Mouse (Mus musculus): ENCODE results near the gene Lnx1.

The Lnx1 gene

DNA sequence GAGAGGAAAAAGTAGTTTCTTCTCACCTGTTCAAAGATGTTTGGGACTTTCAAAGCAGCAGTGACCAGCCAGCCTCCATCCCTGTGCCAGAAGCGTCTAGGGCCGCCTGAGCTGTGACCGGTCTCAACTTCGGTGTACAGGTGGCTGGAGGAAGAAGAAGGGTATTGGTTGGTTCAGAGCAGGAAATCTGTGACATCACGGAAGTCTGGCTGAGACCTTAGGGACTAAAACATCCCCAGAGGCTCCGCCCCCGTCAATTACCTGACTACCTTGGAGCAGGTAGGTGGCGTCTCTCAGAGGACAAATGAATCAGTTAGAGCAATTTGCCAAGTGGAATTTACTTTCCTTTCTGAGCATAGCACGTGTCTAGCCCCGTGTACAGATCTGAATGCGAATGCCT lies at the start of gene Lnx1:
Lnx1 (minus strand) TSS at position 147 of the 400 bp plus-strand sequence.
- DNase-seq (ENCODE audit: low spot score) = no peak

GRCm38 (mm10) chr5:74750501-74750900 lies 47.8 kb upstream of the Lnx1 start:
- DNase-seq (ENCODE audit: low spot score) = no peak

- DNase-seq (ENCODE audit: low spot score) = no peak
These were observed 44.8 kb upstream of the Lnx1 start for GRCm38 (mm10) chr5:74747476-74747875.

DNA sequence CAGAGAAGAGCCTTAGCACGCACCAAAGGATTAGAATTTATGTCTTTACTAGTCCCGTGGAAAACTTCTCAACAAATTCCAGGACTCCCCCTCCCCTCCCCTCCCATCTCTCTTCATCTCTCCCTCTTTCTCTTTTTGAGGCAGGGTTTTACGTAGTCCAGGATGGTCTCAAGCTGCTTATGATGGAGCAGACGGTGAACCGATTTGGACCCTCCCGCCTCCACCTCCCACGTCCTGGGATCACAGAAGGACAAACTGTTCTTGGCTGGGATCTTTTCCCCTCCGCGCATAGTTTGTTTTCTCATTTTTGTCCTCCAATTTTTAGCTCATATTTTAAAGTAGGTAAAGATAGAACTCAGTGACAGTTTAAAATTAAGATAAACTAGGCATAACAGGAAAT lies 38.2 kb upstream of the Lnx1 start:
- peak; percentile 21 for DNase-seq (ENCODE audit: low spot score)

DNA sequence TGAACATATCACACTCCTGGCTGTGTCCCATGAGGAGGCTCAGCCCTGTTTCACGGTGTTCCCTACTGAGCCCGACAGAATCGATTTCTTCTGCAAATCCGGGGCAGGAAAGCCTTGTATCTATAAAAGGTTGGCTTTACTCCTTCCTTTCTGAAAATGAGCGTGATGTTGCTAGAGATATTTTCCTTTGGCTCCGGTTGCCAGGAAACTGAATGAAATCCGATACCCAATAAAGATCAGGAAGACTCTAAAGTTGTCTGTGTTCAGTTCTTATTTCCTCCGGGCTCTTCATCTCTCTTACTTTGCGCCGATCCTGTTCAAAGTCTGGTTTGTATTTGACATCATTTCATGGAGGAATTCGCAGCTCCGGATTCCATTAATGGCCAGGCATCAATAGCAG lies 36.7 kb upstream of the Lnx1 start:
- DNase-seq (ENCODE audit: low spot score) = no peak

GRCm38 (mm10) chr5:74738312-74738711 lies 35.6 kb upstream of the Lnx1 start:
- peak; percentile 25 for DNase-seq (ENCODE audit: low spot score)

GRCm38 (mm10) chr5:74733885-74734558 lies 31.3 kb upstream of the Lnx1 start:
- no peak for DNase-seq (ENCODE audit: low spot score)

- DNase-seq (ENCODE audit: low spot score) = no peak
These were observed 29.9 kb upstream of the Lnx1 start for GRCm38 (mm10) chr5:74732613-74733012.

DNA sequence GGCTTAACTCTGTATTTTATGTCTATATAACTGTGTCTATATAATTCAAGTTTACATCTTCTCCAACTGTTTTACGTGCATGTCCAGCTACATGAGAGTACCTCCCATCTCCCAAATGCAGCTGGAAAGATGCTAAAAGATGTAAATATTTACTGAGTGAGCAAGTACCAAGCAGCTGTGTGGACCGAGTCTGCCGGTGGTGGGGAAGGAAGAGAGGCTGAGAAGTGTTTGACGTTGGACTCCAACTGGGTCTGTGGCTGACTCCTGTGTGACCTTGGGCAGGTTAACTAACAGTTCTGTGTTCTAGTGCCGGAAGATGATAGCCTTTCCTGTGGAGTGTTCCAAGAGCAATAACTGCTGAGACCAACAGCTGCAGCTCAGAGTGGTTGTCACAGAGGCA lies 27.9 kb upstream of the Lnx1 start:
- DNase-seq (ENCODE audit: low spot score) = no peak

DNA sequence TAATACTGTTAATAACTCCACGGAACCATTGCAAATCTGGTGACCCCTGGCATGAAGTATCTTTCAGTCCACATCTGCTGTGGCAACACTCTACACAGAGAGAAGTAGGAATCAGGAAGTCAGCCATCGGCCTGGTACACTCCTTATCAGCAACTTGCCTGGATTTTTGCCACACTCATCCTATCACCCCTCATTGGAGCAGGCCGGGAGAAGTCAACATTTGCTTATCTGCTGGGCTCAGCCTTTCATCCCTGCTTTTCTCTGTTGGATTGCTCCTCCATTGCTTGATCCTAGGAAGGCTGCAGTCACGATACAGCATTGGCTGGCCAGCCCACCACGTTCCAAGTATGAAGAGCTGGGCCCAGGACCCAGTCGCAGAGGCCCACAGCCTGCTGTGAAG lies 26.9 kb upstream of the Lnx1 start:
- no peak for DNase-seq (ENCODE audit: low spot score)

DNA sequence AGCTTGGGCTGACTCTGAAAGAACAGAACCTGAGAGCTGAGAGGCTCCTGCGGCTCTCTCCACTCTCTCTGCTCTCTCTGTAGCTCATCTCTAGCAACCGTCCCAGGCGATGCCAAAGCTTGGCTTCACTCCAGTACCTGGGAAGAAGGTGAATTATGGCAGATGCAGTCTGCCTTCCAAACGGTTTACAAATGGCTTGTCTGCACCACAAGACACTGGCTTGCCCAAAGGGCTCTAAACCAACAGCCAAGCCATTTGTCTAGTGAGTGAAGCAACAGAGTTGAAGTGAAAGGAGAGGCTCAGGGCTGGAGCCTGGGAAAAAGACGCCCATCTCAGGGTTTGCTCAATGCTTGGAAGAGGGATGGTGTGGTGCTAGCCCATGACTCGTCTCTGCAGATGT lies 25.5 kb upstream of the Lnx1 start:
- DNase-seq (ENCODE audit: low spot score) = no peak

DNA sequence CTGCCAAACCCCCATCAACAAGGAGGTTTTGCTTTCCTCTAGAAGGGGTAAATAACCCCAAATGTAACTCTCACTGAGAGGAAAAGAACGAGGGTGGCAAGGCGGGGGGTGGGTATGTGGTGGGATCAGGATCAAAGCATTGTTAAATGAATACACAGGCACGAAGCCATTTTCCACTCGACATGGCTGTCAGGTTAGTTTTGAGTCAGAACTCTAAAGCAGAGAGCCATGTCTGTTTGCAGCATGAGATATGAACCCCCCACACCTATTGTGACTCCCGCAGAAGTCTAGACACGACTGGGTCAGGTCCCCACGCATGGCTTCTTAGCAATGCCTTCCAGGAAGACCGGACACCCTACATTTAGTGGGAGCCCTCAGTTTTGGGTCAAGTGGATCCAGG lies 24.6 kb upstream of the Lnx1 start:
- no peak for DNase-seq (ENCODE audit: low spot score)

- DNase-seq (ENCODE audit: low spot score) = no peak
These were observed 22.8 kb upstream of the Lnx1 start for GRCm38 (mm10) chr5:74725541-74725940.

GRCm38 (mm10) chr5:74721816-74722215 lies 19.1 kb upstream of the Lnx1 start:
- DNase-seq (ENCODE audit: low spot score) = no peak

GRCm38 (mm10) chr5:74720661-74721060 lies 17.9 kb upstream of the Lnx1 start:
- DNase-seq (ENCODE audit: low spot score) = no peak

DNA sequence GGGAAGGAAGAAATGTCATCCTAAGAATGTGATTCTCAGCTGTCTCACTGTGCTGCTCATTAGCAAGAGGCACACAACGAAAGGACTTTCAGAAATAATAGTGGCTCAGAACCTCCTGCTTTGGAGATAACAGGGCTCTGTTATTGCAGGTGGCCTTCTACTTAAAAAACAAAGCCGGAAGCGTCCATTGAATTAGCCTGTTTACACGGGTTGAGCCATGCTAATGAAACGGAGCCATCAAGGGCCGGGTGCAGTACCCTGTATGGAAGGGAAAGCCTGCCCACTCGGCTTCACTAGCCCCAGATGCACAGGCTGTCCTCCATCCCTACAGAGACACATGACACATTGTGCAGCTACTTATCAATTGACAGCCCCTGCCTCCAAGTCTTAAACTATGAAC lies 13.5 kb upstream of the Lnx1 start:
- peak; percentile 38 for DNase-seq (ENCODE audit: low spot score)

DNA sequence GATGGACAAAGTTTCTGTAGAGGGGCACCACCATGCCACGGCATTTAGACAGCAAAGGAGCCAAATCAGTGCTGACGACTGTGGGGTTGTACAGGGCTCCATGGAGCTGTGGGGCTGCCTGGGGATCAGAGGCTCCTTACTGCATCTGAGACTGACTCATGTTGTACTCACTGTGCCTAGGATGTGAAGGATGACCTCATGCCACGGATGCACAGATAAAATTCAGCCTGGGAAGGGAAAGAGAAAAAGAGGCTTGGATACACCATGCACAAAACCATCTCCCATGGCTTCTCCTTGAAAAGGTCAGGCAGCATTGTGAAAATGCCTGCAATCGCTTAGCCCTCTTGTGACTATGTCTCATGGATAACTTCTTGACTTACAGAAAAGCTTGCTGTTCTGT lies 10.1 kb upstream of the Lnx1 start:
- no peak for DNase-seq (ENCODE audit: low spot score)

GRCm38 (mm10) chr5:74711988-74712387 lies 9.3 kb upstream of the Lnx1 start:
- DNase-seq (ENCODE audit: low spot score) = no peak

- DNase-seq (ENCODE audit: low spot score) = no peak
These were observed 8.3 kb upstream of the Lnx1 start for GRCm38 (mm10) chr5:74711056-74711455.

DNA sequence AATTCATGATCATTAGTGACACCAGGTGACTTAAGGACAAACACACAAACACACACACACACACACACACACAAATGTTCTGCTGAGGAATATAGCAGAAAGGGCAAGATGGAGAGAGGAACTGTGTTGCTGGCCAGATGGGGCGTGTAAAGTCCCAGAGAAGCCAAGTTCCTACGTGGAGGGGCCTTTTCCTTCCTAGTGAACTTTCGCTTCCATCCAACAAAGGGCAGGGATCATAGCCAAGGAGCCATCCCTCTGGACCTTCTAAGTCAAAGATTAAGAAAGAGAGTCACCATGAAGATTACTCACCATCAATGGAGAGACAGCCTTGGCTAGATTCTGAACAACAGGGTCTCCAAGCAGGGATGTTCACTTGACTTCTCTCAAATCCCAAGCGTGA lies 7.5 kb upstream of the Lnx1 start:
- no peak for DNase-seq (ENCODE audit: low spot score)

DNA sequence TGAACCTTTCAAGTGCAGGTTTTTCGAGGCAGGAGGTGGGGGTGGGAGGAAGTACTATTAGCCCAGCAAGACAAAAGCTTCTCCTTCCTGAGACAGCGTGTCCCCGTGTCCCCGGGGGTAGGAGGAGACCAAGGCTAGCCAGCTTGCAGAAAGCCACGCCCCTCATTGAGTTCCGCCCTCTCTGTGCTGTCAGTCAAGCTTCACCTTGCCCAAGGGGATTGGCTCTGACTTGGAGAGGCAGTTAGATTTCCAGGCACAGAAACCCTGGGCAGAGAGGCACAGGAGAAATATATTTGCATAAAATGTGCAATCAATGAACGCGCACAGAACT lies 1.7 kb upstream of the Lnx1 start:
- DNase-seq (ENCODE audit: low spot score) = peak; percentile 80

DNA sequence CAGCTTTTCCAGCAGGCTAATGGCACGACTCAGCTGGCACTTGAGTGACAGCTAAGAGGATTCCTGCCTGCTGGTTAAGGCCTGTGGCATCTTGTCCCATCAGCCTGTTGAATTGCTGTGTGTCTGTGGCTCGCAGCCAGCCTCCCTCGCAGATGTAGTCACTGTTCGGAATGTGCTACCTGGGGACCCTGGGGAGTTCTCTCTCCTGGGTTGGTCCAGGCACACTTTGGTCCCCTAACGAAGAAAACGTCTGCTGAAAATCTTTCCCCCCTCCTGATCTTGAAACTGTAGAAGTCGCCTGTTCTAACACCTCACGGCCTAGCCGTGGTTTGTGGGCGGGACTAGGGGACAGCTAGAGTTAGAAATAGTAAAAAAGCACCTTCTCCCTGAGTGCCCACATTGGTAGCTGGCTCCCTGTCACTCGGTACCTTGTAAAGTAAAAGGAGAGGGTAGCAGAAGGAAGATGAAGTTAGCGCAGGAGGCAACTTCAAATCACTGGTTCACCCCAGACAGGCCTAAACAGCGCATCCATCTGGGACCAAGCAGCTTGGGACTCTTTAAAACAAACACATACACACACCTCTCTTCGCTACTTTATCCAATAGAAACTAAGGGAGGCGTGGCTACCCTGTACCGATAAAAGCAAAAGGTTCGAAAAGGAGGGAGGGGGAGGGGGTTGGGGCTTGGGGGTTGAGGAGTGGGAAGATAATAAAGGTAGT lies 1.2 kb upstream of the Lnx1 start:
- DNase-seq (ENCODE audit: low spot score) = no peak

DNA sequence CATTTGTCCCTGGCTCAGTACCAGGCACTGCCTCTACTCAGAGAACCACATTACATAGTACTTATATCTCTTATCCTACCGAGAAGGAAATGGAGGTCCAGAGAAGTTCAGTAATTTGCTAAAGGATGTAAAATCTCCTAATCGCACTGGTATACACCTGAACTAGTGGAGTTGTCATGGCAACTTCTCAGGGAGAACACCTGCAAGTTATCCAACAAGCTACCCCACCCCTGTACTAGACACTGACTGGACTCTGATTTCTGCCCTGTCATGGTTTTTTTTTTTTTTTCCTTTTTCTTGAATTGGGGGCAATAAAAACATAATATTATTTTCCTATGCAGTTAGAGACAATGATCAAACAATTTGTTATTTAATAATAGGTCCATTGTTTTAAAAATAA lies 1.8 kb downstream of the Lnx1 start:
- no peak for DNase-seq (ENCODE audit: low spot score)

DNA sequence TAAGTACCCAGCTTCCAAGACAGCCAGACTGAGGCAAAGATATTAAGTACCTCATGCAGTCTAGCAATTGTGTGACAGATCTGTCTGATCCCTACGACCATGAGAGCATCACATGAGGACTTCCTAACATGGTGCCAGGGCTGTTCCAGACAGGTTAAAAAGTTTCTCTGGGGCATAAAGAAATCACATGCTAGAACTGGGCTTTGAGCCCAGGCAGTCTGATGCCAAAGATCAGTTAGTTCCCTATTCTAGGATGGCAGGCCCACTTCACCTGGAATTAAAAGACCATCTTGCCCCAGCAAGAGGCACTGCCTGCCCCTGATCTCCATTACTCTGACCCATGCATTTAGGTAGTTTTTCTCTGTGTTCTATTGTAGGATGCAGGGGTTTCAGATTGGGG lies 3.0 kb downstream of the Lnx1 start:
- no peak for DNase-seq (ENCODE audit: low spot score)

Data from testis, postnatal 14 days (tissue).